Mouse (Mus musculus): ENCODE results near the gene Kdm2b. TPM values are rescaled to one million over a fixed set of nuclear protein-coding genes. Genes with fewer than 3 reads are reported as not detected.

Gene Kdm2b
- polyA plus RNA-seq, 1 experiment = 27.5 TPM

DNA sequence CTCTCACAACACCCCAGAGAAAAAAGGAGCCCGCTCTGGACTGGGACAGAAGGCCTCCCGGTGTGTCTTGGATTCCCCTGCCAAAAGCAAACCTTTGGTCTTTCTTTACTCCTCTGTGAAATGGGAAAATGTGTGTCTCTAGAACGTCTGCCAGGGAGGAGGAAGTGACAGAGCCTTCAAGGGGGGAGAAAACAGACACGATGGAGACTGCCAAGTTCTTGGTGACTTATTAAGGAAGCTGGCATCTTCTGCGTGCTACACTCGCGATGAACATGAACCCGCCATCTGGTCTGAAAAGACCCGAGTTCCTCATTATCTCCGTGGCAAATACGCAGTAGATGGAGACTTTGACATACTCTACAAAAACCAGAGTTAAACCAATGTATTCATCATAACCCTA, 24.2 kb downstream of the Kdm2b start:
- TF ChIP-seq POLR2A (IDR thresholded peaks at IDR 0.05; ENCODE audit: borderline replicate concordance, insufficient read depth, low read length) (no peak), CTCF (IDR thresholded peaks at IDR 0.05; ENCODE audit: borderline replicate concordance, insufficient read depth, low read depth, low read length) (no peak)
- peak; percentile 33 to 54 for DNase-seq
- no peak overlapping the region for H3K4me3 ChIP-seq (replicated peaks; ENCODE audit: insufficient read depth, low read depth, low read length)
- WGBS = 17% methylated on average over 11 of the region's 11 CpGs
- H3K27ac ChIP-seq (ENCODE audit: insufficient read depth, low read length) = no peak overlapping the region
- H3K4me1 ChIP-seq (ENCODE audit: control insufficient read depth, insufficient read depth, low read length) = peaks cover 8% of the 10 kb centered on the region; the same call in 1 of the 2 replicates
- no peaks in the 10 kb centered on the region for H3K27me3 ChIP-seq (ENCODE audit: control insufficient read depth, insufficient read depth, low read length)

DNA sequence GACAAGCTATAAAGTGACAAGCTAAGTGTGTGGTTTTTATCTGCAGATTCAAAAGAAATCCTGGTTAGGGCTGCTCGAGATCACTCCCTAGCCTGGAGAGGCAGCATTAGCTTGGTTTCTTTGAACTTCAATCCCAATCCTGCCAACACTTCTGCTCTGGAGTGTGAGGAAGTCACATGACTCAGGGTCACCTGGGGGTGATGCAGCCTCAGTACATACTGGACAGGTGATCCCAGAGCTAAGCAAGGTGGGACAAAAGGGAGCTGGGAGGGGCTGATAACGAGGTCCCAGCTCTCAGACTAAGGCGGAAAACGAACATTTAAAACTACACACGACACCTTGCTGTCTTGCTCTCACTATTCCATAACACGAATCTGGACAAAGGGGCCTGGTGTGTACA, 24.8 kb downstream of the Kdm2b start:
- WGBS = 83% methylated on average over 6 of the region's 6 CpGs
- Histone ChIP-seq H3K4me1 (ENCODE audit: control insufficient read depth, insufficient read depth, low read length) (peaks cover 8% of the 10 kb centered on the region; the same call in 1 of the 2 replicates), H3K27ac (ENCODE audit: insufficient read depth, low read length) (no peak overlapping the region), H3K27me3 (ENCODE audit: control insufficient read depth, insufficient read depth, low read length) (no peaks in the 10 kb centered on the region), H3K4me3 (replicated peaks; ENCODE audit: insufficient read depth, low read depth, low read length) (no peak overlapping the region)
- TF ChIP-seq CTCF (IDR thresholded peaks at IDR 0.05; ENCODE audit: borderline replicate concordance, insufficient read depth, low read depth, low read length) (no peak), POLR2A (IDR thresholded peaks at IDR 0.05; ENCODE audit: borderline replicate concordance, insufficient read depth, low read length) (no peak)
- no peak for DNase-seq

DNA sequence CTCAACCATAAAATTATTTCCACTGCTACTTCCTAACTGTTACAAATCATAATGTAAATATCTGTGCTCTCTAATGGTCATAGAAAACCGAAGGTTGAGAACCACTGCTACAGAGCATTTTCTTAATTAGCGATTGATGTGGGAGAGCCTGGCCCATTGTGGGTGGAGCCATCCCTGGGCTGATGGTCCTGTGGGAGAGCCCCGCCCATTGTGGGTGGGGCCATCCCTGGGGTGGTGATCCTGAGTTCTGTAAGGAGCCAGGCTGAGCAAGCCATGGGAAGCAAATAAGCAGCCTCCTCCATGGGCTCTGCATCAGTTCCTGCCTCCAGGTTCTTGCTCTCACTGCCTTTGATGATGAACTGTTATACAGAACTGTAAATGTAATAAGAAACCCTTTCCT, 27.7 kb downstream of the Kdm2b start:
- Histone ChIP-seq H3K4me3 (replicated peaks; ENCODE audit: insufficient read depth, low read depth, low read length) (no peak overlapping the region), H3K4me1 (ENCODE audit: control insufficient read depth, insufficient read depth, low read length) (peaks cover 8% of the 10 kb centered on the region; the same call in 1 of the 2 replicates), H3K27me3 (ENCODE audit: control insufficient read depth, insufficient read depth, low read length) (no peaks in the 10 kb centered on the region), H3K27ac (ENCODE audit: insufficient read depth, low read length) (no peak overlapping the region)
- TF ChIP-seq CTCF (IDR thresholded peaks at IDR 0.05; ENCODE audit: borderline replicate concordance, insufficient read depth, low read depth, low read length) (no peak), POLR2A (IDR thresholded peaks at IDR 0.05; ENCODE audit: borderline replicate concordance, insufficient read depth, low read length) (no peak)
- no peak for DNase-seq
- WGBS = 69% methylated on average over 3 of the region's 3 CpGs

DNA sequence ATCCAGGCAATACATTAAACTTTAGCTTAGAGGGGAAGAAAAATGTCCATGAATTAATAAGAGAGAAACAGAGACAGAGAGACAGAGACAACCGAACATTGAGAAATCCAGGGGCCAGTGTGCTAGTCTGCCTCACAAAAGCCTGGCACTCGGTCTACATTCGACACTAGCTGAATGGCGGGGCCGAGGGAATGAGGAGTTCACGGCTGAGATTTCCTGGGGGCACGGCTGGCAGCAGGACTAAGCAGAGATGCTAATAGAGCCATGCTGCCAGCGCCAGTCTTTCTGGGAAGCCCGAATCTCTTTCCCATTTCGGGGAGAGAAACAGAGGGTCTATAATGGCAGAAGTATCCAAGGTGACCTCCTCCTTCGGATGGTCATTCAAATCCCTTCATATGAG, 30.2 kb downstream of the Kdm2b start:
- 53% methylated on average over 11 of the region's 11 CpGs for WGBS
- H3K27me3 ChIP-seq (ENCODE audit: control insufficient read depth, insufficient read depth, low read length) = no peaks in the 10 kb centered on the region
- no peak overlapping the region for H3K4me3 ChIP-seq (replicated peaks; ENCODE audit: insufficient read depth, low read depth, low read length)
- DNase-seq = no peak
- no peaks in the 10 kb centered on the region for H3K4me1 ChIP-seq (ENCODE audit: control insufficient read depth, insufficient read depth, low read length)
- no peak overlapping the region for H3K27ac ChIP-seq (ENCODE audit: insufficient read depth, low read length)
- TF ChIP-seq POLR2A (IDR thresholded peaks at IDR 0.05; ENCODE audit: borderline replicate concordance, insufficient read depth, low read length) (no peak), CTCF (IDR thresholded peaks at IDR 0.05; ENCODE audit: borderline replicate concordance, insufficient read depth, low read depth, low read length) (no peak)

DNA sequence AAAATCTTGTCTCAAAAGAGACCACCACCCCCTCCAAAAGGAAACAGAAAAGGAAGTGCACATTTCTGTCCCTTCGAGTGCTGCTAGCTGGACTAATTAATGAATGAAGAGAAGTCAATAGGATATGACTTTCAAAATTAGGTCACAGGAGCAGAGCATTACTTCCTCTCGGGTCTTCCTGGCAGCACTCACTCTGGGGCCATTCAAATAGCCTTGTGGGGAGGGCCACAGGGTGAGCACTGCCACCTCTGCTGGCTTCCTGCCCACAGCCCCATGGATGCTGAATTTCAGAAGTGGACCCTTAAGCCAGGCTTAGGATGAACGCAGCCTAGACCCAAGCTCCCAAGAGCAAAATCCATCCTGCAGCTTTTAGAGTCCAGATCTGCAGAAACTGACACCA, 33.6 kb downstream of the Kdm2b start:
- Histone ChIP-seq H3K4me1 (ENCODE audit: control insufficient read depth, insufficient read depth, low read length) (0 out of 2 replicates have a peak, but pooled peaks cover 6% of the 10 kb centered on the region), H3K27ac (ENCODE audit: insufficient read depth, low read length) (no peak overlapping the region), H3K27me3 (ENCODE audit: control insufficient read depth, insufficient read depth, low read length) (no peaks in the 10 kb centered on the region), H3K4me3 (replicated peaks; ENCODE audit: insufficient read depth, low read depth, low read length) (no peak overlapping the region)
- TF ChIP-seq CTCF (IDR thresholded peaks at IDR 0.05; ENCODE audit: borderline replicate concordance, insufficient read depth, low read depth, low read length) (no peak), POLR2A (IDR thresholded peaks at IDR 0.05; ENCODE audit: borderline replicate concordance, insufficient read depth, low read length) (no peak)
- DNase-seq = no peak
- 58% methylated on average over 3 of the region's 3 CpGs for WGBS

DNA sequence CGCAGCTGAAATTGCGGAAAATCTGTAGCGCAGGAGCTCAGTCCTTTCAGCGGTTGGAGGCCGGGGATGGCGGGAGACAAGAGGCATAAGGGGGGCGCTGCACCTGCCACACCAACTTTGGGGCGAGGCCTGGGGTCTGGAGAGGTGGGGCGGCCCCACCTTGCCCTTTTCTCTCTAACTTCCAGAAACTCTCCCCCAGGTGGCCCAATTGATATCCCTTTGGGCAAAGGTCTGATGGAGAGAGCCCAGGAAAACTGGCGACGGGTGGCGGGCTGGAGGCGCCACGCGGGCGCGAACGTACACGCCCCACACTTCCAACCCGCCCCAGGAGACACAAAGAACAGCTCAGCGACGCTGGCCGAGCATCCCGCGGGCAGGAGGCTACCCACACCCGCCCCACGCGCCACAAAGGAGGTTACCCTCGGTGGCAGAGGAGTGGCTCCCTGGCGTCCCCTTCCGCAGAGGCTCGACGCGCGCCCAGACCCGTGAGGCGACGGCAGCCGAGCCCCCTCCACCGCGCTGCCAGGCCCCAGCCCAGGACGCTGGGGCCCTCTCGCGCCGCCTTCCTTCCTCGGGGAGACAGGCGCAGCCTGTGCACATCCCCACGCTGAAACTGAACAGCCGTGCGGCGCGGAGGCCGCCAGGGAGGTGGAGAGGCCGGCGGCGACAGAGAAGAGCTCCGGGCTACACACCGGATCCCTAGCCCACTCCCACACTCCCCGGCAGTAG, 37.5 kb downstream of the Kdm2b start:
- WGBS = under 1% methylated on average over 59 of the region's 59 CpGs
- Histone ChIP-seq H3K4me1 (ENCODE audit: control insufficient read depth, insufficient read depth, low read length) (0 out of 2 replicates have a peak, but pooled peaks cover 7% of the 10 kb centered on the region), H3K27ac (ENCODE audit: insufficient read depth, low read length) (no peak overlapping the region), H3K4me3 (replicated peaks; ENCODE audit: insufficient read depth, low read depth, low read length) (peak overlapping the region; percentile 58), H3K27me3 (ENCODE audit: control insufficient read depth, insufficient read depth, low read length) (no peaks in the 10 kb centered on the region)
- DNase-seq = peak; percentile 33 to 57
- TF ChIP-seq CTCF (IDR thresholded peaks at IDR 0.05; ENCODE audit: borderline replicate concordance, insufficient read depth, low read depth, low read length) (no peak), POLR2A (IDR thresholded peaks at IDR 0.05; ENCODE audit: borderline replicate concordance, insufficient read depth, low read length) (no peak)

DNA sequence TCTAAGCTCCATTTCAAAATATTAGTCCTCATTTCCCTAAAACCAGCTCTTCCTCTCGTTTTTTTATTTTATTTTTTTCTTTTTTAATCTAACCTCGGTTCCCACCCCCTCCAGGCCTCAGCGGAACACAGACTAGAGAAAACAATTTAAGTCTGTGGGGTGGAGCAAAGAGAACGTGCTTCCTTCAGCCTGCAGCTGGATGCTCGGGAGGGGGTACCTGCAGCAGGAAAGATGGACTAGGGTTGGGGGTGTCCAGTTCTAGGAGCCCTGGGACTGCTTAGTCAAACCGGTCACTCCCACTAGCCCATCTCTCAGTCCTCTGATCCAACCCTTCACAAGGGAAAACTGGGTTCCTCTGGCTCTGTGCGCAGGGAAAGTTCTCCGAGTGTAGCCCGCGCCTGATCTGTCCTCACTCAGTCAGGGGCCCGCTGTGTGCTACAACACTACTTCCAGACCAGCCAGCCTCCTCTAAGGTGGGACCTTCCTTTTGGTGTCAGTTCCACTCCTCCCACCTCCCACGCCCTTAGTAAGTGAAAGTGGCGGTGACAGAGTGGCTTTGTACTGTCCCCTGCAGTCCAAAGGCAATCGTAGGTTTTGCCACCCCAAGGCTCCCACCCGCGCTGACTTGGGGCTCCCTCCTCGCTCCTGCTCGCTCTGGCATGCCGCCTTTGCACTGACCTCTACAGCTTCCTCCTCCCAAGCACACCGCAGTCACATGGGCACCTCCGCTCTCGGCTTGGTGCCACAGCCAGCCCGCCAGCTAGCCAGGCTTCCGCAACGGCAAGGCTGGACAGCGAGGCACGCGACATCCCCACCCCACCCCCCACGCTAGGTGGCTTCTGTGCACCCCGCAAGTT, 38.3 kb downstream of the Kdm2b start:
- TF ChIP-seq CTCF (IDR thresholded peaks at IDR 0.05; ENCODE audit: borderline replicate concordance, insufficient read depth, low read depth, low read length) (peak; percentile 15; the same call in 1 of the 2 replicates), POLR2A (IDR thresholded peaks at IDR 0.05; ENCODE audit: borderline replicate concordance, insufficient read depth, low read length) (peak; percentile 29; the same call in 1 of the 2 replicates)
- Histone ChIP-seq H3K27ac (ENCODE audit: insufficient read depth, low read length) (peak overlapping the region; percentile 19; the same call in 1 of the 2 replicates), H3K27me3 (ENCODE audit: control insufficient read depth, insufficient read depth, low read length) (no peaks in the 10 kb centered on the region), H3K4me3 (replicated peaks; ENCODE audit: insufficient read depth, low read depth, low read length) (peak overlapping the region; percentile 58), H3K4me1 (ENCODE audit: control insufficient read depth, insufficient read depth, low read length) (0 out of 2 replicates have a peak, but pooled peaks cover 7% of the 10 kb centered on the region)
- DNase-seq = peak; percentile 78
- whole genome bisulfite sequencing = 2% methylated on average over 30 of the region's 30 CpGs
